Mouse (Mus musculus) embryonic facial prominence, embryonic 12.5 days (tissue): Measurements from ENCODE around the gene Cir1. TPM values are rescaled to one million over a fixed set of nuclear protein-coding genes. Genes with fewer than 3 reads are reported as not detected.

Experiments used
- ATAC-seq: fragments of 200-750 bp; cut with Nextera tagmentation; 2 replicates; pipeline ENCODE4 v1.8.0; 2017; ENCODE audit not compliant: insufficient number of reproducible peaks, insufficient read depth, low FRiP score, low TSS enrichment
- H3K27ac ChIP-seq: fragments of 300-500 bp; sonication (generic); 2 replicates; pipeline ENCODE4 v1.5.1; 2016; ENCODE audit warnings: mild to moderate bottlenecking
- H3K27me3 ChIP-seq: fragments of 300-500 bp; sonication (generic); 2 replicates; pipeline ENCODE4 v1.6.1; 2016; ENCODE audit warnings: mild to moderate bottlenecking, moderate library complexity
- H3K36me3 ChIP-seq: fragments of 300-500 bp; sonication (generic); 2 replicates; pipeline ENCODE4 v1.6.1; 2016; ENCODE audit warnings: mild to moderate bottlenecking
- H3K4me1 ChIP-seq: fragments of 300-500 bp; sonication (generic); 2 replicates; pipeline ENCODE4 v1.6.1; 2016
- H3K4me2 ChIP-seq: fragments of 300-500 bp; sonication (generic); replicated peaks from 2 replicates; pipeline ENCODE4 v1.6.1; 2016; ENCODE audit warnings: mild to moderate bottlenecking, moderate library complexity
- H3K4me3 ChIP-seq: fragments of 300-500 bp; sonication (generic); 2 replicates; pipeline ENCODE4 v1.5.1; 2016; ENCODE audit warnings: mild to moderate bottlenecking
- H3K9ac ChIP-seq: fragments of 300-500 bp; sonication (generic); 2 replicates; pipeline ENCODE4 v1.6.1; 2016; ENCODE audit warnings: mild to moderate bottlenecking, moderate library complexity
- H3K9me3 ChIP-seq: fragments of 300-500 bp; sonication (generic); 2 replicates; pipeline ENCODE4 v1.6.1; 2016; ENCODE audit warnings: mild to moderate bottlenecking, moderate library complexity
- WGBS: fragments of 180-500 bp; shearing (Covaris S2); methylation state at CpG from one replicate; pipeline ENCODE4 v1.1.7; 2016; 5-methylcytosine and 5-hydroxymethylcytosine counted together
- polyA plus RNA-seq: library from polyadenylated mRNA; unstranded; fragments of >200 nt; fragmentation: Nextera tagmentation; extraction: Ambion mirVana; gene quantifications from 2 replicates; pipeline ENCODE4 v1.2.1, GENCODE M21; 2016

The Cir1 gene
- polyA plus RNA-seq, 1 experiment from 2014 or later = 29.7 TPM

DNA sequence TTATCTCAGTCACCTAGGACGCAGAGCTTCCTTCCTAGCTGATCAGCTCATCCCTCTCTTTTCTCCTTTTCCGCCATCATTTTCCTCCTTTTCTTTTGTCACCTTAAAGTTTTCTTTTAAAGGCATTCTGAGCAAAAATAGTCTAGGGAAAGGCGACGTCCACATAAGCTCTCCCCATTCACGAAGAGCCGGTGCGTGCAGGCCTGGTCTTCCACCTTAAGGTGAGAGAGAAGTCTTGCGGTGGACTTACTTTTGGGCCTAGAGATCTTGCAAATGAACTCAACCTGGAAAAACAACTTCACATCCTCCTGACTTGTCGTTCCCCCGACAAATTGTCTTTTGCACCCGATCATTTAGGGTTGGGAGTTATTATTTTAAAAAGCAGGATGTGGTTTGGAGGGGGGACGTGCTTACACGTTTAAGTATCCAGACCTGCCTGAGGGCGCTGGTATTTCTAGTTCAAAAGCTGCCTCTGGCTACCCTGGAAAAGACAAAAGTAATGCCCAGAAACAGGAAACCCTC, 42.4 kb downstream of the Cir1 start:
- H3K9me3 ChIP-seq = no peaks in the 10 kb centered on the region
- H3K27me3 ChIP-seq = peaks cover 80% of the 10 kb centered on the region
- no peak overlapping the region for H3K27ac ChIP-seq
- H3K36me3 ChIP-seq = no peaks in the 10 kb centered on the region
- H3K4me1 ChIP-seq = peaks cover 31% of the 10 kb centered on the region
- H3K9ac ChIP-seq = no peak overlapping the region
- no peak overlapping the region for H3K4me3 ChIP-seq
- ATAC-seq = no peak
- WGBS = under 1% methylated on average over 14 of the region's 14 CpGs
- H3K4me2 ChIP-seq = 0 out of 2 replicates have a peak overlapping the region, but pooled peaks have one; percentile 58

- WGBS = under 1% methylated on average over 17 of the region's 17 CpGs
- no peak overlapping the region for H3K4me3 ChIP-seq
Measured at GRCm38 (mm10) chr2:73269666-73270065, 42.8 kb downstream of the Cir1 start.

DNA sequence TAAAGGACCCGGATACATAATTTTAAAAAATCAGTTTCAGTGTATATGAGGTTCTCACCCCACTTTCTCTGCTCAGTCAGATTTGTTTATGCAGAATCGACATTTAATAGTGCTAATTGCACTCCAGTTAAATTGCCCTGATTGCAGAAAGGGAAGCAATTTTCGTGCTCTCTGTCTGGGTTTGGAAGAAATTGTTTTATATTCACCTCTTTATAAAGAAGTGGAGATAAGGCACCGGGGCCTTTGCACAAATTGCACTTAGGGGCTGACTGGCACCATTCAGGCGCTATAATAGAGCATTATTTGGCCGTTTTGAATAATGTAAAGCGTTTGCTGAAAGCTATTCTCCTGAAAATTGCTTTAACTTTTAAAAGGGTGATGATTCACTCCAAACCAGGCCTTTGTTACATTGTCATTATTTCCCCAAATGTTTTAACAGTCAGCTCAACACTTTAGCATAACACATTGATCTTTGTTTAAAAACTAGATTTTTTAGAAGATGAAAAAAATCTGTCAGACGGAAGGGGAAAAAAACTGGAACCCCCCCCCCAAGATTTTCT, 43.6 kb downstream of the Cir1 start:
- Histone ChIP-seq H3K27ac (no peak overlapping the region), H3K4me3 (no peak overlapping the region), H3K4me2 (no peak overlapping the region), H3K36me3 (no peaks in the 10 kb centered on the region), H3K9me3 (no peaks in the 10 kb centered on the region), H3K27me3 (peaks cover 82% of the 10 kb centered on the region), H3K4me1 (peaks cover 34% of the 10 kb centered on the region), H3K9ac (no peak overlapping the region)
- WGBS = 5% methylated on average over 8 of the region's 8 CpGs
- ATAC-seq = no peak

More at GRCm38 (mm10) chr2:73269666-73270065, 42.8 kb downstream of the Cir1 start:
- no peaks in the 10 kb centered on the region for H3K36me3 ChIP-seq
- H3K4me1 ChIP-seq = peaks cover 34% of the 10 kb centered on the region
- ATAC-seq = no peak
- H3K9ac ChIP-seq = no peak overlapping the region
- H3K4me2 ChIP-seq = no peak overlapping the region
- peaks cover 83% of the 10 kb centered on the region for H3K27me3 ChIP-seq
- no peaks in the 10 kb centered on the region for H3K9me3 ChIP-seq
- H3K27ac ChIP-seq = no peak overlapping the region

GRCm38 (mm10) chr2:73268281-73268680, 44.2 kb downstream of the Cir1 start:
- no peak for ATAC-seq
- no peak overlapping the region for H3K27ac ChIP-seq
- H3K36me3 ChIP-seq = no peaks in the 10 kb centered on the region
- no peak overlapping the region for H3K9ac ChIP-seq
- H3K9me3 ChIP-seq = no peaks in the 10 kb centered on the region
- peaks cover 28% of the 10 kb centered on the region for H3K4me1 ChIP-seq
- WGBS = under 1% methylated on average over 12 of the region's 12 CpGs
- H3K4me3 ChIP-seq = no peak overlapping the region
- H3K4me2 ChIP-seq = no peak overlapping the region
- H3K27me3 ChIP-seq = peaks cover 77% of the 10 kb centered on the region

- H3K27me3 ChIP-seq = peaks cover 77% of the 10 kb centered on the region
- under 1% methylated on average over 4 of the region's 4 CpGs for WGBS
- no peaks in the 10 kb centered on the region for H3K36me3 ChIP-seq
- no peak for ATAC-seq
- peaks cover 26% of the 10 kb centered on the region for H3K4me1 ChIP-seq
- no peak overlapping the region for H3K4me3 ChIP-seq
- H3K4me2 ChIP-seq = no peak overlapping the region
- H3K27ac ChIP-seq = no peak overlapping the region
- no peaks in the 10 kb centered on the region for H3K9me3 ChIP-seq
- no peak overlapping the region for H3K9ac ChIP-seq
Measured at GRCm38 (mm10) chr2:73267818-73268217, 44.7 kb downstream of the Cir1 start.

GRCm38 (mm10) chr2:73267231-73267630, 45.3 kb downstream of the Cir1 start:
- no peak for ATAC-seq
- peaks cover 23% of the 10 kb centered on the region for H3K4me1 ChIP-seq
- no peak overlapping the region for H3K4me3 ChIP-seq
- H3K27me3 ChIP-seq = peaks cover 78% of the 10 kb centered on the region
- no peak overlapping the region for H3K4me2 ChIP-seq
- WGBS = 13% methylated on average over 3 of the region's 3 CpGs
- no peaks in the 10 kb centered on the region for H3K9me3 ChIP-seq
- H3K36me3 ChIP-seq = no peaks in the 10 kb centered on the region
- H3K27ac ChIP-seq = no peak overlapping the region
- H3K9ac ChIP-seq = no peak overlapping the region

DNA sequence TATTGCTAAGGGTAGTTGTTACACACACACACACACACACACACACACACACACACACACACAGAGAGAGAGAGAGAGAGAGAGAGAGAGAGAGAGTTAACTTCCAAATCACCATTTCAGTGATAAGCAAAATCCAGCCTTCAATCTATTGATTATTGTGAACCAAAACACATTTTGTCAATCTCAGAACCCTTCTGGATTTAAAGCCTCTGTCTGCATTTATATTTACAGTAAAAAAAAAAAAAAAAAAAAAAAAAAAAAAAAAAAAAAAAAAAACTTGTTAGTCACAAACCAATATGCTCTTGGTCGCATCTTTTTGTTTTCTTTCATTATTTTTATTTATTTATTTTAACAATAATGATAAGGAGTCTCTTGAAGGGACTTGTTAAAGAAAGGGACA, 45.9 kb downstream of the Cir1 start:
- H3K9me3 ChIP-seq = no peaks in the 10 kb centered on the region
- no peak overlapping the region for H3K4me2 ChIP-seq
- H3K27me3 ChIP-seq = peaks cover 72% of the 10 kb centered on the region
- H3K36me3 ChIP-seq = no peaks in the 10 kb centered on the region
- peaks cover 23% of the 10 kb centered on the region for H3K4me1 ChIP-seq
- no peak overlapping the region for H3K4me3 ChIP-seq
- WGBS = 43% methylated on average over 1 of the region's 1 CpGs
- no peak overlapping the region for H3K9ac ChIP-seq
- no peak overlapping the region for H3K27ac ChIP-seq
- no peak for ATAC-seq

GRCm38 (mm10) chr2:73266011-73266410, 46.5 kb downstream of the Cir1 start:
- Histone ChIP-seq H3K27ac (no peak overlapping the region), H3K4me1 (peaks cover 18% of the 10 kb centered on the region), H3K4me2 (no peak overlapping the region), H3K9me3 (0 out of 2 replicates have a peak, but pooled peaks cover 1% of the 10 kb centered on the region), H3K27me3 (peaks cover 66% of the 10 kb centered on the region), H3K4me3 (no peak overlapping the region), H3K36me3 (no peaks in the 10 kb centered on the region), H3K9ac (no peak overlapping the region)
- no peak for ATAC-seq
- 7% methylated on average over 5 of the region's 5 CpGs for WGBS

- H3K4me3 ChIP-seq = peak overlapping the region; percentile 45
- H3K27ac ChIP-seq = no peak overlapping the region
- H3K4me1 ChIP-seq = peaks cover 12% of the 10 kb centered on the region; the same call in 1 of the 2 replicates
- peaks cover 57% of the 10 kb centered on the region for H3K27me3 ChIP-seq
- 6% methylated on average over 11 of the region's 11 CpGs for WGBS
- ATAC-seq = no peak
- no peaks in the 10 kb centered on the region for H3K36me3 ChIP-seq
- H3K9ac ChIP-seq = no peak overlapping the region
- peak overlapping the region; percentile 74 for H3K4me2 ChIP-seq
- H3K9me3 ChIP-seq = 0 out of 2 replicates have a peak, but pooled peaks cover 3% of the 10 kb centered on the region
Measured at GRCm38 (mm10) chr2:73264611-73265195, 47.8 kb downstream of the Cir1 start.

GRCm38 (mm10) chr2:73263794-73264610, 48.5 kb downstream of the Cir1 start:
- ATAC-seq = 0 out of 2 replicates have a peak, but pooled peaks have one; percentile 49
- Histone ChIP-seq H3K9ac (peak overlapping the region; percentile 44), H3K9me3 (0 out of 2 replicates have a peak, but pooled peaks cover 3% of the 10 kb centered on the region), H3K36me3 (no peaks in the 10 kb centered on the region), H3K27ac (no peak overlapping the region), H3K27me3 (peaks cover 51% of the 10 kb centered on the region), H3K4me3 (peak overlapping the region; percentile 45), H3K4me1 (peaks cover 12% of the 10 kb centered on the region; the same call in 1 of the 2 replicates), H3K4me2 (peak overlapping the region; percentile 74)
- 1% methylated on average over 38 of the region's 38 CpGs for WGBS

- peak overlapping the region; percentile 74 for H3K4me2 ChIP-seq
- ATAC-seq = no peak
- peak overlapping the region; percentile 44 for H3K9ac ChIP-seq
- H3K9me3 ChIP-seq = 0 out of 2 replicates have a peak, but pooled peaks cover 3% of the 10 kb centered on the region
- no peak overlapping the region for H3K27ac ChIP-seq
- peaks cover 12% of the 10 kb centered on the region; the same call in 1 of the 2 replicates for H3K4me1 ChIP-seq
- peak overlapping the region; percentile 45 for H3K4me3 ChIP-seq
- H3K36me3 ChIP-seq = no peaks in the 10 kb centered on the region
- peaks cover 47% of the 10 kb centered on the region for H3K27me3 ChIP-seq
- 3% methylated on average over 16 of the region's 16 CpGs for WGBS
Measured at GRCm38 (mm10) chr2:73263172-73263765, 49.2 kb downstream of the Cir1 start.
